ENCODE assay signal across 27 mouse cellular contexts in the genomic region with DNA sequence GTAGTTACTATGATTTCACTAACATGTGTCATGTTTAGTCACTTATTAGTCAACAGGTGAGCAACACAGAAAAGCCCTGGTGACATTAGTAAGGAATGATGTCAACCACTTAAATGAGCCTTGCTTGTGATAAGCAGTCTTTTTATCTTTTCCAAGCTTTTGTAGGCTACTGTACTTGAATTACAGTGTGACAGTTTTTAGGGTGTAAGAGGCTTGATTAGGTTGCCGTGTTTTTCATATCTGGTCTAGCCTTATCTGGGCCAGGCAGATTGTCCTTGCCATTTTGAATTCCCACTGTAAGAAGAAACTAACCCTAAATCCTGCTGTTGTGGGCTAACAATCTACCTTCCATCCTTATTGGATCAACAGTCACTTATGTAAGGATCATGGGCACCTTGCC. TPM values are rescaled to one million over a fixed set of nuclear protein-coding genes. Genes with fewer than 3 reads are reported as not detected.
A peak's percentile ranks its signal among the peaks of the same experiment; 100 is the strongest.
DNase-seq lines count a peak whose midpoint lies in the region; ATAC-seq and TF ChIP-seq lines count a peak whose summit lies in the region.
"Had no signal": no experiment of that assay in that cellular context is flagged by ENCODE, and none has a peak within 500 bp of the region (broad histone marks: within the 10 kb centered on the region; RNA-seq: fewer than 3 reads in every experiment).

No protein-coding gene starts in this region.

- no peak overlapping the region for H3K9ac ChIP-seq in intestine, postnatal 0 days (ENCODE audit: low read depth, low read length)
- H3K9ac ChIP-seq in intestine, embryonic 16.5 days (ENCODE audit: low read depth, low read length) = no peak overlapping the region
- H3K9ac ChIP-seq in liver, embryonic 11.5 days (ENCODE audit: low read depth, low read length) = no peak overlapping the region
- no peak overlapping the region for H3K9ac ChIP-seq in liver, embryonic 16.5 days (ENCODE audit: low read depth, low read length)
- H3K9ac ChIP-seq in heart, adult 2 months (ENCODE audit: low read depth, low read length) = no peak overlapping the region
- H3K9ac ChIP-seq: embryonic facial prominence, embryonic 15.5 days; heart, embryonic 12.5 days; hindbrain, embryonic 15.5 days; lung, embryonic 14.5 days; midbrain, embryonic 13.5 days; neural tube, embryonic 13.5 days had no signal

- no peak for TF ChIP-seq POLR2A in heart, adult 2 months (IDR thresholded peaks at IDR 0.05; ENCODE audit: insufficient read depth, low read depth, low read length)

- intact Hi-C loops in left cerebral cortex, postnatal 4 days (cut with DNase I) = no loop called here
- intact Hi-C loops in heart, adult 2 months (cut with DNase I) = no loop called here

- H3K4me1 ChIP-seq in intestine, postnatal 0 days (replicated peaks; ENCODE audit: control insufficient read depth, insufficient read depth, low read length) = no peaks in the 10 kb centered on the region
- H3K4me1 ChIP-seq in intestine, embryonic 16.5 days (ENCODE audit: control insufficient read depth, insufficient read depth, low read length) = no peaks in the 10 kb centered on the region
- H3K4me1 ChIP-seq in liver, embryonic 11.5 days (replicated peaks; ENCODE audit: control insufficient read depth, insufficient read depth, low read length) = no peaks in the 10 kb centered on the region
- peaks cover 8% of the 10 kb centered on the region for H3K4me1 ChIP-seq in liver, embryonic 16.5 days (ENCODE audit: control insufficient read depth, low read depth, low read length)
- H3K4me1 ChIP-seq in heart, adult 2 months (ENCODE audit: control insufficient read depth, insufficient read depth, low read length) = no peaks in the 10 kb centered on the region
- H3K4me1 ChIP-seq: embryonic facial prominence, embryonic 10.5 days; embryonic facial prominence, embryonic 15.5 days; heart, embryonic 12.5 days; hindbrain, embryonic 15.5 days; midbrain, embryonic 13.5 days; neural tube, embryonic 13.5 days had no signal

- no peak for TF ChIP-seq CTCF in intestine, postnatal 0 days (IDR thresholded peaks at IDR 0.05; ENCODE audit: low read depth)
- no peak for TF ChIP-seq CTCF in heart, adult 2 months (IDR thresholded peaks at IDR 0.05)

- no peak overlapping the region for H3K27ac ChIP-seq in intestine, postnatal 0 days (ENCODE audit: low read depth, low read length)
- no peak overlapping the region for H3K27ac ChIP-seq in intestine, embryonic 16.5 days (ENCODE audit: low read length)
- no peak overlapping the region for H3K27ac ChIP-seq in liver, embryonic 11.5 days (ENCODE audit: low read depth, low read length)
- no peak overlapping the region for H3K27ac ChIP-seq in liver, embryonic 16.5 days (ENCODE audit: low read length)
- no peak overlapping the region for H3K27ac ChIP-seq in heart, adult 2 months
- H3K27ac ChIP-seq: embryonic facial prominence, embryonic 10.5 days; embryonic facial prominence, embryonic 15.5 days; hindbrain, embryonic 15.5 days; midbrain, embryonic 13.5 days; neural tube, embryonic 13.5 days had no signal

- no peak for TF ChIP-seq EP300 in heart, adult 2 months (IDR thresholded peaks at IDR 0.05; ENCODE audit: insufficient read depth, low read depth, low read length)

- no peaks in the 10 kb centered on the region for H3K27me3 ChIP-seq in intestine, postnatal 0 days (replicated peaks; ENCODE audit: control insufficient read depth, insufficient read depth, low read length)
- H3K27me3 ChIP-seq in intestine, embryonic 16.5 days (replicated peaks; ENCODE audit: control insufficient read depth, insufficient read depth, low read length) = no peaks in the 10 kb centered on the region
- no peaks in the 10 kb centered on the region for H3K27me3 ChIP-seq in liver, embryonic 11.5 days (replicated peaks; ENCODE audit: control insufficient read depth, insufficient read depth, low read length)
- H3K27me3 ChIP-seq in liver, embryonic 16.5 days (ENCODE audit: control insufficient read depth, insufficient read depth, low read depth, low read length) = no peaks in the 10 kb centered on the region
- H3K27me3 ChIP-seq in heart, adult 2 months (ENCODE audit: control insufficient read depth, insufficient read depth, low read length) = no peaks in the 10 kb centered on the region
- H3K27me3 ChIP-seq: CH12.LX; embryonic facial prominence, embryonic 15.5 days; heart, embryonic 12.5 days; hindbrain, embryonic 15.5 days; midbrain, embryonic 13.5 days; neural tube, embryonic 13.5 days had no signal

- no peak overlapping the region for H3K4me2 ChIP-seq in intestine, postnatal 0 days (replicated peaks; ENCODE audit: low read depth)
- no peak overlapping the region for H3K4me2 ChIP-seq in intestine, embryonic 16.5 days (ENCODE audit: low read depth, low read length)
- no peak overlapping the region for H3K4me2 ChIP-seq in liver, embryonic 11.5 days
- peak overlapping the region; percentile 17; the same call in 1 of the 2 replicates for H3K4me2 ChIP-seq in liver, embryonic 16.5 days (ENCODE audit: low read depth, low read length)
- H3K4me2 ChIP-seq: embryonic facial prominence, embryonic 15.5 days; heart, embryonic 12.5 days; hindbrain, embryonic 15.5 days; lung, embryonic 14.5 days; midbrain, embryonic 13.5 days; neural tube, embryonic 13.5 days had no signal

- no peaks in the 10 kb centered on the region for H3K9me3 ChIP-seq in intestine, postnatal 0 days (ENCODE audit: control insufficient read depth)
- no peaks in the 10 kb centered on the region for H3K9me3 ChIP-seq in intestine, embryonic 16.5 days (ENCODE audit: control insufficient read depth, low read length)
- no peaks in the 10 kb centered on the region; the same call in 1 of the 2 replicates for H3K9me3 ChIP-seq in liver, embryonic 11.5 days (ENCODE audit: control insufficient read depth, low read length)
- no peaks in the 10 kb centered on the region for H3K9me3 ChIP-seq in liver, embryonic 16.5 days (replicated peaks; ENCODE audit: control insufficient read depth, low read length)
- H3K9me3 ChIP-seq: embryonic facial prominence, embryonic 15.5 days; heart, embryonic 12.5 days had no signal

- DNase-seq in liver, embryonic 11.5 days (ENCODE audit: low spot score) = no peak
- no peak for DNase-seq in left cerebral cortex, postnatal 4 days
- no peak for DNase-seq in adrenal gland, adult 18-20 months (ENCODE audit: low spot score in 2 of 2)
- no peak for DNase-seq in heart, adult 2 months
- no peak for DNase-seq in retina, embryonic 14.5 days (ENCODE audit: low spot score)
- DNase-seq: adrenal gland, postnatal 14 days; cerebellum, adult 2 months; cerebellum, postnatal 14 days; gastrocnemius, postnatal 25 days; heart, adult 11 months; kidney, adult 2 months; kidney, postnatal 36 days; lung, embryonic 14.5 days; retina, postnatal 1 day; right cerebral cortex, postnatal 14 days had no signal

- no peak overlapping the region for H3K4me3 ChIP-seq in intestine, postnatal 0 days (ENCODE audit: low read depth, low read length)
- H3K4me3 ChIP-seq in intestine, embryonic 16.5 days (ENCODE audit: low read length) = no peak overlapping the region
- H3K4me3 ChIP-seq in liver, embryonic 11.5 days (ENCODE audit: low read depth, low read length) = no peak overlapping the region
- no peak overlapping the region for H3K4me3 ChIP-seq in liver, embryonic 16.5 days (ENCODE audit: low read depth, low read length)
- H3K4me3 ChIP-seq in heart, adult 2 months = no peak overlapping the region
- H3K4me3 ChIP-seq: embryonic facial prominence, embryonic 10.5 days; embryonic facial prominence, embryonic 15.5 days; heart, embryonic 12.5 days; hindbrain, embryonic 15.5 days; midbrain, embryonic 13.5 days; neural tube, embryonic 13.5 days had no signal

- no peaks in the 10 kb centered on the region for H3K36me3 ChIP-seq in intestine, postnatal 0 days (ENCODE audit: control insufficient read depth, insufficient read depth)
- H3K36me3 ChIP-seq in intestine, embryonic 16.5 days (ENCODE audit: control insufficient read depth, insufficient read depth, low read length) = no peaks in the 10 kb centered on the region
- no peaks in the 10 kb centered on the region for H3K36me3 ChIP-seq in liver, embryonic 11.5 days (ENCODE audit: control insufficient read depth, insufficient read depth, low read length)
- no peaks in the 10 kb centered on the region for H3K36me3 ChIP-seq in liver, embryonic 16.5 days (ENCODE audit: control insufficient read depth, insufficient read depth)
- H3K36me3 ChIP-seq in heart, adult 2 months (ENCODE audit: control insufficient read depth, insufficient read depth, low read length) = no peaks in the 10 kb centered on the region
- H3K36me3 ChIP-seq: embryonic facial prominence, embryonic 10.5 days; embryonic facial prominence, embryonic 15.5 days; heart, embryonic 12.5 days; hindbrain, embryonic 15.5 days; midbrain, embryonic 13.5 days; neural tube, embryonic 13.5 days had no signal

- H3K79me2 ChIP-seq in heart, adult 2 months (replicated peaks; ENCODE audit: control insufficient read depth, insufficient read depth, low read length) = no peaks in the 10 kb centered on the region

- WGBS in intestine, postnatal 0 days = 52% methylated on average over 1 of the region's 1 CpGs
- WGBS in intestine, embryonic 16.5 days = 79% methylated on average over 1 of the region's 1 CpGs
- WGBS in liver, embryonic 11.5 days = 68% methylated on average over 1 of the region's 1 CpGs
- WGBS in liver, embryonic 16.5 days (ENCODE audit: insufficient replicate concordance) = 20% methylated on average over 1 of the region's 1 CpGs
- WGBS in heart, adult 2 months = 32% methylated on average over 1 of the region's 1 CpGs

- peak; percentile 43; the same call in 1 of the 2 replicates for ATAC-seq in intestine, postnatal 0 days
- ATAC-seq in intestine, embryonic 16.5 days = no peak
- peak; percentile 82 for ATAC-seq in liver, embryonic 11.5 days (replicated peaks; ENCODE audit: low FRiP score)
- peak; percentile 90 for ATAC-seq in liver, embryonic 16.5 days (ENCODE audit: low read depth)
- ATAC-seq: forebrain, embryonic 14.5 days; inflammation-experienced regulatory T-cells, adult 6 months; midbrain, embryonic 13.5 days had no signal

RNA-seq across cellular contexts. Expression of a gene that starts 26.6 kb away (rescaled TPM):
- 6.4 TPM in 2 replicates for polyA plus RNA-seq in intestine, postnatal 0 days (2015; fragmentation: Nextera tagmentation; extraction: Ambion mirVana)
- 2.1 and 2.2 TPM in 2 replicates for polyA plus RNA-seq in intestine, embryonic 16.5 days (2015; fragmentation: Nextera tagmentation; extraction: Ambion mirVana)
- 5.5 and 5.8 TPM in 2 replicates for polyA plus RNA-seq in liver, embryonic 11.5 days (2014; fragmentation: Nextera tagmentation; extraction: Ambion mirVana)
- 2.1 and 3.3 TPM in 2 replicates for polyA plus RNA-seq in liver, embryonic 16.5 days (2015; fragmentation: Nextera tagmentation; extraction: Ambion mirVana)
- total RNA-seq in left cerebral cortex, postnatal 4 days (2021) = 10 to 100 TPM; 24.4 to 25.5 TPM
- total RNA-seq in adrenal gland, adult 18-20 months (2021) = 10 to 100 TPM; 12.0 to 13.7 TPM
- total RNA-seq in heart, adult 2 months (2021) = 10 to 100 TPM in 1 of 2 experiments, 1 to 10 TPM in 1; 9.3 to 10.4 TPM
- polyA plus RNA-seq in heart, adult 2 months (2012; rRNA removed) = 6.5 and 7.3 TPM in 2 replicates
